Mouse (Mus musculus) limb, embryonic 11.5 days (tissue): Measurements from ENCODE around the gene Rbms3. TPM values are rescaled to one million over a fixed set of nuclear protein-coding genes. Genes with fewer than 3 reads are reported as not detected.

Experiments used
- ATAC-seq: fragments of 200-750 bp; cut with Nextera tagmentation; 2 replicates; pipeline ENCODE4 v1.8.0; 2017; ENCODE audit warnings: low read depth; ENCODE audit not compliant: insufficient number of reproducible peaks, low FRiP score, low TSS enrichment
- DNase-seq: peaks from one replicate; pipeline ENCODE4 v3.0.0-alpha.2; 2015; ENCODE audit warnings: low spot score
- H3K27ac ChIP-seq: fragments of 300-500 bp; sonication (generic); replicated peaks from 2 replicates; pipeline ENCODE4 v1.5.1; 2014; ENCODE audit warnings: low read depth, mild to moderate bottlenecking, low read length
- H3K27me3 ChIP-seq: fragments of 300-500 bp; sonication (generic); 2 replicates; pipeline ENCODE4 v1.6.1; 2014; ENCODE audit warnings: mild to moderate bottlenecking, low read length, mixed read lengths; ENCODE audit not compliant: control insufficient read depth, insufficient read depth
- H3K36me3 ChIP-seq: fragments of 300-500 bp; sonication (generic); 2 replicates; pipeline ENCODE4 v1.6.1; 2014; ENCODE audit warnings: mild to moderate bottlenecking, low read length, moderate library complexity, mixed read lengths; ENCODE audit not compliant: control insufficient read depth, insufficient read depth
- H3K4me1 ChIP-seq: fragments of 300-500 bp; sonication (generic); 2 replicates; pipeline ENCODE4 v1.6.1; 2014; ENCODE audit warnings: low read length, mixed read lengths; ENCODE audit not compliant: control insufficient read depth, insufficient read depth
- H3K4me2 ChIP-seq: fragments of 300-500 bp; sonication (generic); 2 replicates; pipeline ENCODE4 v1.6.1; 2014; ENCODE audit warnings: low read depth, mild to moderate bottlenecking, moderate library complexity; ENCODE audit not compliant: severe bottlenecking
- H3K4me3 ChIP-seq: fragments of 300-500 bp; sonication (generic); 2 replicates; pipeline ENCODE4 v1.5.1; 2014; ENCODE audit warnings: low read depth, low read length
- H3K9ac ChIP-seq: fragments of 300-500 bp; sonication (generic); 2 replicates; pipeline ENCODE4 v1.6.1; 2014; ENCODE audit warnings: mild to moderate bottlenecking, low read length
- H3K9me3 ChIP-seq: fragments of 300-500 bp; sonication (generic); 2 replicates; pipeline ENCODE4 v1.6.1; 2016; ENCODE audit warnings: low read length; ENCODE audit not compliant: control insufficient read depth
- WGBS: fragments of 180-500 bp; shearing (Covaris S2); extraction: QIAGEN DNeasy Blood & Tissue Kit; methylation state at CpG from one replicate; pipeline ENCODE4 v1.1.7; 2014; 5-methylcytosine and 5-hydroxymethylcytosine counted together
- polyA plus RNA-seq: library from polyadenylated mRNA; unstranded; fragments of >200 nt; fragmentation: Nextera tagmentation; extraction: Ambion mirVana; gene quantifications from 2 replicates; pipeline ENCODE4 v1.2.1, GENCODE M21; 2014

The Rbms3 gene
- polyA plus RNA-seq, 1 experiment from 2014 or later = 51.9 TPM

- no peaks in the 10 kb centered on the region for H3K9me3 ChIP-seq
- no peak for DNase-seq
- no peak overlapping the region for H3K4me3 ChIP-seq
- peaks cover 10% of the 10 kb centered on the region for H3K4me1 ChIP-seq
- ATAC-seq = no peak
- no peaks in the 10 kb centered on the region for H3K36me3 ChIP-seq
- H3K4me2 ChIP-seq = no peak overlapping the region
- H3K27ac ChIP-seq = no peak overlapping the region
- no peaks in the 10 kb centered on the region for H3K27me3 ChIP-seq
- 83% methylated on average over 5 of the region's 5 CpGs for WGBS
- no peak overlapping the region for H3K9ac ChIP-seq
Measured at GRCm38 (mm10) chr9:117169196-117169595, 460.5 kb downstream of the Rbms3 start.

GRCm38 (mm10) chr9:117163143-117163542, 466.6 kb downstream of the Rbms3 start:
- Histone ChIP-seq H3K27ac (no peak overlapping the region), H3K36me3 (no peaks in the 10 kb centered on the region), H3K9me3 (no peaks in the 10 kb centered on the region), H3K4me1 (peaks cover 18% of the 10 kb centered on the region), H3K9ac (no peak overlapping the region), H3K27me3 (no peaks in the 10 kb centered on the region), H3K4me2 (no peak overlapping the region), H3K4me3 (no peak overlapping the region)
- ATAC-seq = no peak
- 22% methylated on average over 6 of the region's 6 CpGs for WGBS
- peak; percentile 32 for DNase-seq

- WGBS = 26% methylated on average over 6 of the region's 6 CpGs
- DNase-seq = no peak
Measured at GRCm38 (mm10) chr9:117161150-117161549, 468.6 kb downstream of the Rbms3 start.

GRCm38 (mm10) chr9:117156330-117156905, 473.3 kb downstream of the Rbms3 start:
- DNase-seq = no peak
- H3K27ac ChIP-seq = no peak overlapping the region
- no peaks in the 10 kb centered on the region for H3K36me3 ChIP-seq
- H3K4me1 ChIP-seq = peaks cover 14% of the 10 kb centered on the region
- no peak overlapping the region for H3K4me2 ChIP-seq
- no peaks in the 10 kb centered on the region for H3K27me3 ChIP-seq
- no peak for ATAC-seq
- WGBS = 77% methylated on average over 9 of the region's 9 CpGs
- no peaks in the 10 kb centered on the region for H3K9me3 ChIP-seq
- no peak overlapping the region for H3K4me3 ChIP-seq
- no peak overlapping the region for H3K9ac ChIP-seq

More at GRCm38 (mm10) chr9:117161150-117161549, 468.6 kb downstream of the Rbms3 start:
- no peak overlapping the region for H3K27ac ChIP-seq
- H3K4me3 ChIP-seq = no peak overlapping the region
- H3K36me3 ChIP-seq = no peaks in the 10 kb centered on the region
- no peak overlapping the region for H3K9ac ChIP-seq
- H3K4me2 ChIP-seq = no peak overlapping the region
- ATAC-seq = no peak
- H3K27me3 ChIP-seq = no peaks in the 10 kb centered on the region
- no peaks in the 10 kb centered on the region for H3K9me3 ChIP-seq
- H3K4me1 ChIP-seq = peaks cover 13% of the 10 kb centered on the region

- H3K9me3 ChIP-seq = no peaks in the 10 kb centered on the region; the same call in 1 of the 2 replicates
- H3K27ac ChIP-seq = no peak overlapping the region; the same call in 1 of the 2 replicates
- 75% methylated on average over 4 of the region's 4 CpGs for WGBS
- H3K9ac ChIP-seq = no peak overlapping the region
- peaks cover 12% of the 10 kb centered on the region for H3K4me1 ChIP-seq
- H3K4me2 ChIP-seq = no peak overlapping the region
- H3K36me3 ChIP-seq = no peaks in the 10 kb centered on the region
- no peak overlapping the region for H3K4me3 ChIP-seq
- H3K27me3 ChIP-seq = no peaks in the 10 kb centered on the region
- ATAC-seq (no peak), DNase-seq (no peak)
Measured at GRCm38 (mm10) chr9:117154590-117154989, 475.1 kb downstream of the Rbms3 start.

- peak overlapping the region; percentile 79 for H3K27ac ChIP-seq
- ATAC-seq (peak; percentile 73; the same call in 1 of the 2 replicates), DNase-seq (peak; percentile 65)
- H3K4me2 ChIP-seq = peak overlapping the region; percentile 32
- peaks cover 12% of the 10 kb centered on the region for H3K4me1 ChIP-seq
- H3K36me3 ChIP-seq = no peaks in the 10 kb centered on the region
- H3K4me3 ChIP-seq = 0 out of 2 replicates have a peak overlapping the region, but pooled peaks have one; percentile 3
- WGBS = 40% methylated on average over 20 of the region's 20 CpGs
- H3K27me3 ChIP-seq = no peaks in the 10 kb centered on the region
- H3K9ac ChIP-seq = no peak overlapping the region
- no peaks in the 10 kb centered on the region; the same call in 1 of the 2 replicates for H3K9me3 ChIP-seq
Measured at GRCm38 (mm10) chr9:117153686-117154274, 475.9 kb downstream of the Rbms3 start.

- Histone ChIP-seq H3K27me3 (no peaks in the 10 kb centered on the region), H3K9me3 (no peaks in the 10 kb centered on the region; the same call in 1 of the 2 replicates), H3K9ac (no peak overlapping the region), H3K4me2 (no peak overlapping the region), H3K4me3 (no peak overlapping the region), H3K27ac (no peak overlapping the region), H3K36me3 (no peaks in the 10 kb centered on the region), H3K4me1 (peaks cover 12% of the 10 kb centered on the region)
- 82% methylated on average over 3 of the region's 3 CpGs for WGBS
- ATAC-seq (no peak), DNase-seq (no peak)
Measured at GRCm38 (mm10) chr9:117151951-117152350, 477.8 kb downstream of the Rbms3 start.

GRCm38 (mm10) chr9:117144057-117144723, 485.5 kb downstream of the Rbms3 start:
- no peaks in the 10 kb centered on the region for H3K36me3 ChIP-seq
- H3K27me3 ChIP-seq = no peaks in the 10 kb centered on the region
- H3K27ac ChIP-seq = no peak overlapping the region
- no peak for ATAC-seq
- 90% methylated on average over 7 of the region's 7 CpGs for WGBS
- no peaks in the 10 kb centered on the region for H3K9me3 ChIP-seq
- H3K4me3 ChIP-seq = no peak overlapping the region
- no peak for DNase-seq
- no peak overlapping the region for H3K4me2 ChIP-seq
- H3K9ac ChIP-seq = no peak overlapping the region
- no peaks in the 10 kb centered on the region for H3K4me1 ChIP-seq
